Mouse (Mus musculus) midbrain, postnatal 0 days (tissue): Measurements from ENCODE around the gene Farp2. TPM values are rescaled to one million over a fixed set of nuclear protein-coding genes. Genes with fewer than 3 reads are reported as not detected.
A peak's percentile ranks its signal among the peaks of the same experiment; 100 is the strongest.

Experiments
- ATAC-seq: fragments of 200-750 bp; cut with Nextera tagmentation; 2 replicates; pipeline ENCODE4 v1.8.0; 2017; ENCODE audit warnings: moderate number of reproducible peaks, mild to moderate bottlenecking, moderate TSS enrichment, moderate library complexity; ENCODE audit not compliant: low FRiP score
- DNase-seq: peaks from one replicate; pipeline ENCODE4 v3.0.0-alpha.2; 2015; ENCODE audit warnings: low spot score
- H3K27ac ChIP-seq: fragments of 300-500 bp; sonication (generic); 2 replicates; pipeline ENCODE4 v1.5.1; 2014; ENCODE audit warnings: low read depth, mild to moderate bottlenecking, low read length, mixed read lengths
- H3K27me3 ChIP-seq: fragments of 300-500 bp; sonication (generic); 2 replicates; pipeline ENCODE4 v1.6.1; 2014; ENCODE audit warnings: low read length, control low read depth, mixed read lengths; ENCODE audit not compliant: insufficient read depth
- H3K36me3 ChIP-seq: fragments of 300-500 bp; sonication (generic); 2 replicates; pipeline ENCODE4 v1.6.1; 2014; ENCODE audit warnings: low read length, control low read depth, mixed read lengths; ENCODE audit not compliant: insufficient read depth
- H3K4me1 ChIP-seq: fragments of 300-500 bp; sonication (generic); 2 replicates; pipeline ENCODE4 v1.6.1; 2014; ENCODE audit warnings: mild to moderate bottlenecking, control low read depth, antibody characterized with exemption, low read length, mixed read lengths; ENCODE audit not compliant: insufficient read depth
- H3K4me2 ChIP-seq: fragments of 300-500 bp; sonication (generic); 2 replicates; pipeline ENCODE4 v1.6.1; 2014; ENCODE audit warnings: low read depth, mild to moderate bottlenecking, low read length, mixed read lengths; ENCODE audit not compliant: poor library complexity, severe bottlenecking
- H3K4me3 ChIP-seq: fragments of 300-500 bp; sonication (generic); 2 replicates; pipeline ENCODE4 v1.5.1; 2014; ENCODE audit warnings: low read depth, mild to moderate bottlenecking, low read length, moderate library complexity
- H3K9ac ChIP-seq: fragments of 300-500 bp; sonication (generic); replicated peaks from 2 replicates; pipeline ENCODE4 v1.6.1; 2014; ENCODE audit warnings: mild to moderate bottlenecking, low read length, moderate library complexity, mixed read lengths; ENCODE audit not compliant: poor library complexity, severe bottlenecking
- H3K9me3 ChIP-seq: fragments of 300-500 bp; sonication (generic); 2 replicates; pipeline ENCODE4 v1.6.1; 2016; ENCODE audit warnings: low read length, control low read depth
- CTCF ChIP-seq: IDR thresholded peaks from 2 replicates; pipeline ENCODE4 v1.5.1; 2016; ENCODE audit warnings: antibody characterized with exemption, mild to moderate bottlenecking
- WGBS: fragments of 180-500 bp; shearing (Covaris S2); extraction: QIAGEN DNeasy Blood & Tissue Kit; methylation state at CpG from one replicate; pipeline ENCODE4 v1.1.7; 2014; 5-methylcytosine and 5-hydroxymethylcytosine counted together
- polyA plus RNA-seq: library from polyadenylated mRNA; unstranded; fragments of >200 nt; fragmentation: Nextera tagmentation; extraction: Ambion mirVana; gene quantifications from 2 replicates; pipeline ENCODE4 v1.2.1, GENCODE M21; 2015
- total RNA-seq: library from RNA; depleted of rRNA; stranded (reverse); fragments of >200 nt; gene quantifications from 2 replicates; pipeline ENCODE4 v1.2.3, GENCODE M21; 2014

Gene Farp2
- total and polyA plus RNA-seq, 2 experiments from 2014 or later, result 2.2 to 7.8 TPM

DNA sequence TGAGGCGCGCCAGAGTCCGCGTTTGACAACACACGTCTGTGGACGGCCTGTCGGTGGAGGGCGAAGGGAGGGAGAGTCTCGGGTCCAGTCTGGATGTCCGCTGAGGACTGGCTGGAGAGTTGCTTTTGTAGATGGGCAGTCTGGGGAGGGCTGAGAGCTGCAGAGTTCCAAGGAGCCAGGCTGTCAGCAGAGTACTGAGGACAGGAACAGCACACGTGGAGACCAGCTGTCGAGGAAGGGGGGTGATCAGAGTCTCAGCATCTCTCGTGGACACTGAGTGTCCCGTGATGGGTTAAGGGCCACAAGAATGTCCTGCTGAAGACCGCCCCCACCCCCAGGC, 442 bp downstream of the Farp2 start:
- Histone ChIP-seq H3K4me1 (no peaks in the 10 kb centered on the region; the same call in 1 of the 2 replicates), H3K36me3 (no peaks in the 10 kb centered on the region), H3K9ac (peak overlapping the region; percentile 68), H3K4me3 (peak overlapping the region; percentile 74), H3K9me3 (no peaks in the 10 kb centered on the region), H3K4me2 (peak overlapping the region; percentile 85), H3K27ac (peak overlapping the region; percentile 13; the same call in 1 of the 2 replicates), H3K27me3 (no peaks in the 10 kb centered on the region)
- ATAC-seq (peak; percentile 69), DNase-seq (no peak)
- TF ChIP-seq CTCF, result no peak
- under 1% methylated on average over 15 of the region's 15 CpGs for WGBS

DNA sequence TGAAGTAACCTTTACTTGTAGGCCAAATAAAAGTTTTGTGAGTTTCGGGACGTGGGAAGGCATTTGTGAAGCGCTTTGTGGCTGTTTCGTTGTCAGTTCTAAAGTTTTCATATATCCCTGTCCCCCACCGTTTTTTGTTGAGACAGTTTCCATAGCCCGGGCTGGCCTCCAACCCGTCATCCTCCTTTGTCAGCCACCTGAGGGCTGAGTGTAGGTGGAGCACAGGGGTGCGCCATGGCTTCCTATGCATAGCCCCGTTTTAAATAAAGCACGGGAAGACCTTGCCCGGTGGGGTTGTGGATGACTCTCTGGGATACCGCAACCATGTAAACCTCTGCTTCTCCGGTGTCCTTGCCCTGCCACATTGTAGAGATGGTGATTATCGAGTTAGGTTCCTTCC, 1.3 kb downstream of the Farp2 start:
- no peaks in the 10 kb centered on the region for H3K36me3 ChIP-seq
- peak overlapping the region; percentile 68; the same call in 1 of the 2 replicates for H3K9ac ChIP-seq
- no peak overlapping the region for H3K27ac ChIP-seq
- no peaks in the 10 kb centered on the region for H3K27me3 ChIP-seq
- DNase-seq, result no peak
- WGBS, result 79% methylated on average over 14 of the region's 14 CpGs
- TF ChIP-seq CTCF, result no peak
- H3K4me2 ChIP-seq, result no peak overlapping the region
- no peaks in the 10 kb centered on the region for H3K9me3 ChIP-seq
- no peak for ATAC-seq
- no peaks in the 10 kb centered on the region; the same call in 1 of the 2 replicates for H3K4me1 ChIP-seq
- H3K4me3 ChIP-seq, result no peak overlapping the region; the same call in 1 of the 2 replicates

- no peaks in the 10 kb centered on the region for H3K27me3 ChIP-seq
- H3K36me3 ChIP-seq, result no peaks in the 10 kb centered on the region
- DNase-seq, result no peak
- H3K9ac ChIP-seq, result no peak overlapping the region
- no peak overlapping the region for H3K27ac ChIP-seq
- H3K4me2 ChIP-seq, result no peak overlapping the region
- no peaks in the 10 kb centered on the region for H3K9me3 ChIP-seq
- TF ChIP-seq CTCF, result no peak
- ATAC-seq, result no peak
- no peaks in the 10 kb centered on the region for H3K4me1 ChIP-seq
- WGBS, result 87% methylated on average over 2 of the region's 2 CpGs
- H3K4me3 ChIP-seq, result no peak overlapping the region
These were observed 9.6 kb downstream of the Farp2 start for GRCm38 (mm10) chr1:93521491-93521890.

- no peak for DNase-seq
- H3K4me1 ChIP-seq, result no peaks in the 10 kb centered on the region
- no peaks in the 10 kb centered on the region for H3K36me3 ChIP-seq
- no peaks in the 10 kb centered on the region for H3K9me3 ChIP-seq
- H3K27ac ChIP-seq, result no peak overlapping the region
- WGBS, result 92% methylated on average over 1 of the region's 1 CpGs
- no peak for ATAC-seq
- TF ChIP-seq CTCF, result no peak
- H3K27me3 ChIP-seq, result no peaks in the 10 kb centered on the region
- H3K9ac ChIP-seq, result no peak overlapping the region
- H3K4me3 ChIP-seq, result no peak overlapping the region
- H3K4me2 ChIP-seq, result no peak overlapping the region
These were observed 10.4 kb downstream of the Farp2 start for GRCm38 (mm10) chr1:93522325-93522724.

- Histone ChIP-seq H3K9me3 (no peaks in the 10 kb centered on the region), H3K27me3 (no peaks in the 10 kb centered on the region), H3K9ac (no peak overlapping the region), H3K27ac (no peak overlapping the region), H3K36me3 (no peaks in the 10 kb centered on the region), H3K4me3 (no peak overlapping the region), H3K4me2 (no peak overlapping the region), H3K4me1 (no peaks in the 10 kb centered on the region)
- no peak for TF ChIP-seq CTCF
- no peak for ATAC-seq
- 86% methylated on average over 6 of the region's 6 CpGs for WGBS
- no peak for DNase-seq
These were observed 17.9 kb downstream of the Farp2 start for GRCm38 (mm10) chr1:93529801-93530200.

DNA sequence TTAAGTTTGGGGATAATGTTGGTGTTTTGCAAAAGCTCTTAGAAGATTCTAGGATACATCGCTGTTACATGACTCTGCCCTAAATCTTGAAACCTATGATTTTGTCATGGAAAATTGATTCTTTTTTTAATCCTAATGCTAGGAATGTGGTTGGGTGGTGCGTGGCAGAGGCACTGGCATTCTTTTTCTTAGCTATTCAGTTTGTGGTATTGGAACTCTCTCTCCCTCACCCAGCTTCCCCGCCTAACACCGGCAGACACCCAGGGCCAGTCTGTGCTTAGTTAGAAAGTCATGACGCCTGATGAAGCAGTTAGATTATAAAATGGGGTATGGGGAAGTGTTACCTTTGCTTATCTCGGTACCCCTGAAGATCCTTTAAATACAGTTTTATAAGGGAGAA, 25.3 kb downstream of the Farp2 start:
- no peaks in the 10 kb centered on the region for H3K9me3 ChIP-seq
- no peak for DNase-seq
- no peak overlapping the region for H3K4me3 ChIP-seq
- H3K4me2 ChIP-seq, result no peak overlapping the region
- H3K4me1 ChIP-seq, result no peaks in the 10 kb centered on the region
- no peaks in the 10 kb centered on the region for H3K36me3 ChIP-seq
- H3K27me3 ChIP-seq, result no peaks in the 10 kb centered on the region
- no peak overlapping the region for H3K27ac ChIP-seq
- no peak for TF ChIP-seq CTCF
- ATAC-seq, result no peak
- H3K9ac ChIP-seq, result no peak overlapping the region
- WGBS, result 91% methylated on average over 6 of the region's 6 CpGs
